Mouse (Mus musculus) left cerebral cortex, adult 2 months (tissue): ENCODE data around the gene Tdpoz3. TPM values are rescaled to one million over a fixed set of nuclear protein-coding genes. Genes with fewer than 3 reads are reported as not detected.
A peak's percentile ranks its signal among the peaks of the same experiment; 100 is the strongest.
"Not testable (repeated sequence)": the region's sequence is repeated elsewhere in the genome, so short reads cannot be mapped to it uniquely, and the experiment has no call there.

Experiments used
- DNase-seq, 2 experiments: peaks; one replicate each; pipeline ENCODE4 v3.0.0; 2021 to 2022; ENCODE audit warnings: low spot score in 2 of 2, mixed read lengths in 1 of 2; ENCODE audit errors: extremely low spot score in 1 of 2
- H3K27ac ChIP-seq: fragments of 200-600 bp; 2 replicates; pipeline ENCODE4 v1.8.1; 2022
- H3K4me3 ChIP-seq: fragments of 200-600 bp; 2 replicates; pipeline ENCODE4 v1.8.1; 2022
- CTCF ChIP-seq: fragments of 200-600 bp; IDR thresholded peaks from 2 replicates; pipeline ENCODE4 v1.8.1; 2022; ENCODE audit warnings: antibody characterized with exemption, mild to moderate bottlenecking, moderate library complexity
- intact Hi-C: fragments of 180-260 bp; cut with DNase I; formaldehyde crosslinking; loops from one replicate; pipeline ENCODE4 v1.15.1; 2025
- long read RNA-seq, 2 experiments: library from polyadenylated mRNA; stranded (forward); transcript quantifications; one replicate each; pipeline ENCODE4 v2.0.0; 2021; ENCODE audit warnings: borderline mapping rate in 2 of 2
- total RNA-seq, 2 experiments: library from RNA; stranded (reverse); gene quantifications; 2 replicates each; pipeline ENCODE4 v1.2.3; 2021

Gene Tdpoz3
- total RNA-seq = not detected
- long read RNA-seq, experiment 1 = 0 reads
- long read RNA-seq, experiment 2 = 0 reads

- H3K4me3 ChIP-seq = not testable (repeated sequence)
Measured at GRCm38 (mm10) chr3:93825720-93826119, at the start of gene Tdpoz3. Tdpoz3 (plus strand) TSS chr3:93826020.

DNA sequence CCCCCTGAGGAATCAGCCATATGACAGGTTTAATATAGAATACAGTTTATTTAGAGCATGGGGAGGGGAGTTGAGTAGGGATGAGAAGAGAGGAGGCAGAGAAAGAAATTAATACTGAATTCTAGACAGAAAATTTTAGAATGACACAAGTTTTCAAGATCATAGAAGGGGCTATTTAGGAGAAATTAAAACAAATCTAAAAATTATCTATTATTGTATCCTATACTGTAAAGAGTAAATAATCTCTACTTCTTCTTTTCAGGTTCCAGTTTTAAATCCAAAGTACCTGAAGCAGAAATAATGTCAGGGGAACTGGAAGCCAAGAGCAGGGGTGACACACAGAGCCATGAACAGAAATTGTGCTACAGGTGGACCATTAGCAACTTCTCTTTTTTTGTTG lies 29.7 kb upstream of the Tdpoz3 start, which contains the start of gene Tdpoz4:
TSS of gene Tdpoz4 (plus strand) at position 301 of the 400 bp plus-strand sequence.
- DNase-seq, H3K27ac ChIP-seq, H3K4me3 ChIP-seq, intact Hi-C loops: not testable (repeated sequence)

More at GRCm38 (mm10) chr3:93825720-93826119, at the start of gene Tdpoz3:
- intact Hi-C loops, H3K27ac ChIP-seq, DNase-seq: not testable (repeated sequence)

GRCm38 (mm10) chr3:93813341-93813740 lies 12.5 kb upstream of the Tdpoz3 start:
- H3K4me3 ChIP-seq, DNase-seq, H3K27ac ChIP-seq: not testable (repeated sequence)
- TF ChIP-seq CTCF = peak; percentile 27
- intact Hi-C loops = loop anchor here (5.0 kb wide), 1 partner anchor 201 kb away; no protein-coding TSS in a partner anchor

- H3K27ac ChIP-seq, intact Hi-C loops, DNase-seq, H3K4me3 ChIP-seq: not testable (repeated sequence)
Measured at GRCm38 (mm10) chr3:93858957-93859356, 33.1 kb downstream of the Tdpoz3 start.

- H3K27ac ChIP-seq, H3K4me3 ChIP-seq, DNase-seq, intact Hi-C loops: not testable (repeated sequence)
Measured at GRCm38 (mm10) chr3:93870635-93871034, 44.8 kb downstream of the Tdpoz3 start.

Other genes with a start within 250 kb of the Tdpoz3 start
- not detected for gene Tdpoz2, start 173.3 kb upstream of the Tdpoz3 start, total RNA-seq
- gene Tdpoz1, start 149.7 kb upstream of the Tdpoz3 start, total RNA-seq = not detected
- not detected for gene Gm37596, start 132.9 kb upstream of the Tdpoz3 start, total RNA-seq
- not detected for gene Gm5773, start 53.0 kb upstream of the Tdpoz3 start, total RNA-seq
- gene Tdpoz4, start 29.6 kb upstream of the Tdpoz3 start, total RNA-seq = not detected
- gene Gm9117, start 117.5 kb downstream of the Tdpoz3 start, total RNA-seq = not detected
- gene Tdpoz5, start 135.3 kb downstream of the Tdpoz3 start, total RNA-seq = not detected
- gene Gm9125, start 228.9 kb downstream of the Tdpoz3 start, total RNA-seq = not detected
- gene Gm10697, start 246.6 kb downstream of the Tdpoz3 start, total RNA-seq = not detected